Mouse (Mus musculus) kidney, postnatal 0 days (tissue): Measurements from ENCODE around the gene Tjp3. TPM values are rescaled to one million over a fixed set of nuclear protein-coding genes. Genes with fewer than 3 reads are reported as not detected.

Experiments used
- ATAC-seq: fragments of 200-750 bp; cut with Nextera tagmentation; replicated peaks from 2 replicates; pipeline ENCODE4 v1.8.0; 2017; ENCODE audit warnings: low read depth, moderate number of reproducible peaks, moderate TSS enrichment, moderate library complexity; ENCODE audit not compliant: low FRiP score
- DNase-seq: peaks from one replicate; pipeline ENCODE4 v3.0.0-alpha.2; 2016; ENCODE audit warnings: low spot score
- H3K27ac ChIP-seq: fragments of 300-500 bp; sonication (generic); 2 replicates; pipeline ENCODE4 v1.5.1; 2014; ENCODE audit warnings: mild to moderate bottlenecking
- H3K27me3 ChIP-seq: fragments of 300-500 bp; sonication (generic); 2 replicates; pipeline ENCODE4 v1.6.1; 2014; ENCODE audit warnings: low read length, mixed read lengths; ENCODE audit not compliant: insufficient read depth
- H3K36me3 ChIP-seq: fragments of 300-500 bp; sonication (generic); 2 replicates; pipeline ENCODE4 v1.6.1; 2014; ENCODE audit warnings: low read length, mixed read lengths; ENCODE audit not compliant: insufficient read depth
- H3K4me1 ChIP-seq: fragments of 300-500 bp; sonication (generic); replicated peaks from 2 replicates; pipeline ENCODE4 v1.6.1; 2014; ENCODE audit warnings: antibody characterized with exemption, low read length, mixed read lengths; ENCODE audit not compliant: insufficient read depth
- H3K4me2 ChIP-seq: fragments of 300-500 bp; sonication (generic); 2 replicates; pipeline ENCODE4 v1.6.1; 2014; ENCODE audit warnings: mild to moderate bottlenecking, low read length, moderate library complexity, mixed read lengths
- H3K4me3 ChIP-seq: fragments of 300-500 bp; sonication (generic); replicated peaks from 2 replicates; pipeline ENCODE4 v1.5.1; 2014; ENCODE audit warnings: low read depth, low read length
- H3K9ac ChIP-seq: fragments of 300-500 bp; sonication (generic); 2 replicates; pipeline ENCODE4 v1.6.1; 2014; ENCODE audit warnings: low read depth, low read length
- H3K9me3 ChIP-seq: fragments of 300-500 bp; sonication (generic); replicated peaks from 2 replicates; pipeline ENCODE4 v1.6.1; 2016; ENCODE audit warnings: low read length, inconsistent platforms, mixed read lengths
- CTCF ChIP-seq: IDR thresholded peaks from 2 replicates; pipeline ENCODE4 v1.5.1; 2016; ENCODE audit warnings: antibody characterized with exemption, low read depth, mild to moderate bottlenecking, moderate library complexity
- WGBS: fragments of 180-500 bp; shearing (Covaris S2); extraction: QIAGEN DNeasy Blood & Tissue Kit; methylation state at CpG from one replicate; pipeline ENCODE4 v1.1.7; 2014; 5-methylcytosine and 5-hydroxymethylcytosine counted together
- polyA plus RNA-seq: library from polyadenylated mRNA; unstranded; fragments of >200 nt; fragmentation: Nextera tagmentation; extraction: Ambion mirVana; gene quantifications from 2 replicates; pipeline ENCODE4 v1.2.1, GENCODE M21; 2015

Gene Tjp3
- polyA plus RNA-seq, 1 experiment from 2014 or later, result 19.0 TPM

DNA sequence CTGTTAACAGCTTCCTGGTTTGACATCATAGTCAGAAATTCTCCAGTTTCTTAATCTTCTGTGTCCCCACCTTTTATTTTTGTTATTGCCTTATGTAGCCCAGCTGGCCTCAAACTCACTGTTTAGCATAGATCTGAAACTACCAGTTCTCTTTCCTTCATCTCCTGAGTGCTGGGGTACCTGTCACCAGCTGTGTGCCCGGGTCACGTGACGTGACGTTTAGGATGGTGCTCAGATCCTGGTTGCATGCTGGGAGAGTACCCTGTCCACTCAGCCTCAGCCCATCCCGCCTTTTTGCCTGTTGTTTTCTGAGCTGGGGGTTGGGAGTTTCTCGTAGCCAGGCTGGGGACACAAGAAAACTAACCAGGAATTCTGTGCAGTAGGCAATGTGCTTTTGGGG is 5.9 kb upstream of the Tjp3 start:
- TF ChIP-seq CTCF, result no peak

GRCm38 (mm10) chr10:81295185-81295584 is 3.8 kb upstream of the Tjp3 start:
- ATAC-seq, result no peak
- H3K4me1 ChIP-seq, result peaks cover 42% of the 10 kb centered on the region

More for the DNA sequence above, 5.9 kb upstream of the Tjp3 start:
- Histone ChIP-seq H3K27ac (peak overlapping the region; percentile 90), H3K9me3 (no peaks in the 10 kb centered on the region), H3K4me2 (peak overlapping the region; percentile 21; the same call in 1 of the 2 replicates), H3K36me3 (no peaks in the 10 kb centered on the region), H3K27me3 (no peaks in the 10 kb centered on the region), H3K9ac (0 out of 2 replicates have a peak overlapping the region, but pooled peaks have one; percentile 31), H3K4me1 (peaks cover 58% of the 10 kb centered on the region), H3K4me3 (no peak overlapping the region)
- ATAC-seq (no peak), DNase-seq (no peak)
- WGBS, result 62% methylated on average over 6 of the region's 6 CpGs

GRCm38 (mm10) chr10:81294442-81294841 is 3.1 kb upstream of the Tjp3 start:
- no peak overlapping the region; the same call in 1 of the 2 replicates for H3K27ac ChIP-seq
- no peaks in the 10 kb centered on the region for H3K27me3 ChIP-seq
- ATAC-seq (no peak), DNase-seq (no peak)
- peak overlapping the region; percentile 91; the same call in 1 of the 2 replicates for H3K9ac ChIP-seq
- no peaks in the 10 kb centered on the region for H3K9me3 ChIP-seq
- H3K4me2 ChIP-seq, result peak overlapping the region; percentile 98
- no peak for TF ChIP-seq CTCF
- no peaks in the 10 kb centered on the region for H3K36me3 ChIP-seq
- peaks cover 37% of the 10 kb centered on the region for H3K4me1 ChIP-seq
- H3K4me3 ChIP-seq, result peak overlapping the region; percentile 88
- WGBS, result 27% methylated on average over 8 of the region's 8 CpGs

More at GRCm38 (mm10) chr10:81295185-81295584, 3.8 kb upstream of the Tjp3 start:
- H3K4me3 ChIP-seq, result no peak overlapping the region
- 89% methylated on average over 6 of the region's 6 CpGs for WGBS
- H3K9ac ChIP-seq, result no peak overlapping the region
- no peak for DNase-seq
- H3K27ac ChIP-seq, result no peak overlapping the region
- no peaks in the 10 kb centered on the region for H3K36me3 ChIP-seq
- no peaks in the 10 kb centered on the region for H3K9me3 ChIP-seq
- no peak overlapping the region for H3K4me2 ChIP-seq
- no peaks in the 10 kb centered on the region for H3K27me3 ChIP-seq
- no peak for TF ChIP-seq CTCF

GRCm38 (mm10) chr10:81293334-81294030 is 2.1 kb upstream of the Tjp3 start:
- DNase-seq, result no peak
- 2% methylated on average over 25 of the region's 25 CpGs for WGBS
- peak overlapping the region; percentile 94 for H3K27ac ChIP-seq
- H3K9me3 ChIP-seq, result no peaks in the 10 kb centered on the region
- H3K36me3 ChIP-seq, result no peaks in the 10 kb centered on the region
- no peak for ATAC-seq
- TF ChIP-seq CTCF, result no peak
- peaks cover 30% of the 10 kb centered on the region for H3K4me1 ChIP-seq
- peak overlapping the region; percentile 91 for H3K9ac ChIP-seq
- H3K4me3 ChIP-seq, result peak overlapping the region; percentile 88
- H3K27me3 ChIP-seq, result no peaks in the 10 kb centered on the region
- H3K4me2 ChIP-seq, result peak overlapping the region; percentile 98

- WGBS, result under 1% methylated on average over 75 of the region's 80 CpGs
- Histone ChIP-seq H3K36me3 (no peaks in the 10 kb centered on the region), H3K4me3 (peak within 1 kb of the TSS; percentile 88), H3K9ac (peak within 1 kb of the TSS; percentile 91), H3K4me1 (peaks cover 23% of the 10 kb centered on the region), H3K9me3 (no peaks in the 10 kb centered on the region), H3K27me3 (no peaks in the 10 kb centered on the region), H3K27ac (peak within 1 kb of the TSS; percentile 94), H3K4me2 (peak within 1 kb of the TSS; percentile 98)
- peak; percentile 100 for DNase-seq
- peak; percentile 95 for ATAC-seq
- peak; percentile 91 for TF ChIP-seq CTCF
These were observed 1.4 kb upstream of the Tjp3 start, which contains the start of gene Pip5k1c for GRCm38 (mm10) chr10:81292554-81293333. Gene Pip5k1c, plus strand, starts transcription at chr10:81292963.
